ENCODE assay signal across 14 mouse cellular contexts in genomic region chr16:94254415-94254891, GRCm38 (mm10). TPM values are rescaled to one million over a fixed set of nuclear protein-coding genes. Genes with fewer than 3 reads are reported as not detected.
DNase-seq lines count a peak whose midpoint lies in the region; ATAC-seq lines count a peak whose summit lies in the region.
"Had no signal": no experiment of that assay in that cellular context is flagged by ENCODE, and none has a peak within 500 bp of the region (broad histone marks: within the 10 kb centered on the region; RNA-seq: fewer than 3 reads in every experiment).

No protein-coding gene starts in this region.

- no peaks in the 10 kb centered on the region for H3K9me3 ChIP-seq in embryonic facial prominence, embryonic 12.5 days
- no peaks in the 10 kb centered on the region for H3K9me3 ChIP-seq in stomach, embryonic 16.5 days (replicated peaks; ENCODE audit: control insufficient read depth, low read length)
- no peaks in the 10 kb centered on the region for H3K9me3 ChIP-seq in kidney, embryonic 16.5 days (ENCODE audit: low read length)
- H3K9me3 ChIP-seq: liver, embryonic 15.5 days had no signal

- ATAC-seq in embryonic facial prominence, embryonic 12.5 days (ENCODE audit: insufficient number of reproducible peaks, insufficient read depth, low FRiP score, low TSS enrichment): no peak
- no peak for ATAC-seq in stomach, embryonic 16.5 days (ENCODE audit: insufficient read depth, low FRiP score)
- no peak for ATAC-seq in kidney, embryonic 16.5 days (ENCODE audit: low FRiP score, low TSS enrichment)
- ATAC-seq in megakaryocyte-erythroid progenitor cell, adult 5-6 weeks (replicated peaks; ENCODE audit: low FRiP score, low TSS enrichment, poor library complexity, severe bottlenecking): no peak

- H3K4me3 ChIP-seq in embryonic facial prominence, embryonic 12.5 days: no peak overlapping the region
- no peak overlapping the region for H3K4me3 ChIP-seq in stomach, embryonic 16.5 days (replicated peaks; ENCODE audit: low read length)
- H3K4me3 ChIP-seq in kidney, embryonic 16.5 days (ENCODE audit: low read length): no peak overlapping the region
- H3K4me3 ChIP-seq: liver, embryonic 15.5 days had no signal

- peak overlapping the region; percentile 86 for H3K27ac ChIP-seq in embryonic facial prominence, embryonic 12.5 days
- no peak overlapping the region for H3K27ac ChIP-seq in stomach, embryonic 16.5 days (ENCODE audit: low read length)
- H3K27ac ChIP-seq in kidney, embryonic 16.5 days (ENCODE audit: low read length): no peak overlapping the region
- H3K27ac ChIP-seq: liver, embryonic 15.5 days; macrophage had no signal

- H3K9ac ChIP-seq in embryonic facial prominence, embryonic 12.5 days: no peak overlapping the region
- H3K9ac ChIP-seq in stomach, embryonic 16.5 days (ENCODE audit: low read length): no peak overlapping the region
- H3K9ac ChIP-seq in kidney, embryonic 16.5 days (replicated peaks; ENCODE audit: low read length): no peak overlapping the region
- H3K9ac ChIP-seq: liver, embryonic 15.5 days had no signal

- peaks cover 37% of the 10 kb centered on the region for H3K4me1 ChIP-seq in embryonic facial prominence, embryonic 12.5 days
- no peaks in the 10 kb centered on the region for H3K4me1 ChIP-seq in stomach, embryonic 16.5 days (ENCODE audit: control insufficient read depth, insufficient read depth, low read length)
- peaks cover 8% of the 10 kb centered on the region; the same call in 1 of the 2 replicates for H3K4me1 ChIP-seq in kidney, embryonic 16.5 days (ENCODE audit: insufficient read depth, low read length)
- H3K4me1 ChIP-seq: liver, embryonic 15.5 days had no signal

- DNase-seq in heart, adult 11 months: peak; percentile 73
- no peak for DNase-seq in heart, adult 8-10 months (ENCODE audit: low spot score)
- DNase-seq in CD4-positive, CD25-positive, alpha-beta regulatory T cell, adult 2 months (ENCODE audit: low read depth, low spot score): peak; percentile 35
- no peak for DNase-seq in cerebellum, adult 8-10 months
- DNase-seq: B cell, adult 2 months; cerebellum, postnatal 25 days; kidney, adult 18-20 months; right cerebral cortex, postnatal 4 days had no signal

- no peaks in the 10 kb centered on the region for H3K36me3 ChIP-seq in embryonic facial prominence, embryonic 12.5 days
- no peaks in the 10 kb centered on the region for H3K36me3 ChIP-seq in stomach, embryonic 16.5 days (ENCODE audit: control insufficient read depth, insufficient read depth, low read length)
- no peaks in the 10 kb centered on the region for H3K36me3 ChIP-seq in kidney, embryonic 16.5 days (ENCODE audit: insufficient read depth, low read length)
- H3K36me3 ChIP-seq: liver, embryonic 15.5 days had no signal

- H3K27me3 ChIP-seq in embryonic facial prominence, embryonic 12.5 days: no peaks in the 10 kb centered on the region
- no peaks in the 10 kb centered on the region for H3K27me3 ChIP-seq in stomach, embryonic 16.5 days (ENCODE audit: control insufficient read depth, insufficient read depth, low read length)
- no peaks in the 10 kb centered on the region; the same call in 1 of the 2 replicates for H3K27me3 ChIP-seq in kidney, embryonic 16.5 days (ENCODE audit: insufficient read depth, low read length)
- H3K27me3 ChIP-seq: liver, embryonic 15.5 days had no signal

- H3K4me2 ChIP-seq in embryonic facial prominence, embryonic 12.5 days (replicated peaks): peak overlapping the region; percentile 7
- peak overlapping the region; percentile 3; the same call in 1 of the 2 replicates for H3K4me2 ChIP-seq in stomach, embryonic 16.5 days (ENCODE audit: low read depth, low read length)
- H3K4me2 ChIP-seq in kidney, embryonic 16.5 days (replicated peaks; ENCODE audit: low read depth, low read length): no peak overlapping the region
- H3K4me2 ChIP-seq: liver, embryonic 15.5 days had no signal

- 47% methylated on average over 12 of the region's 12 CpGs for WGBS in embryonic facial prominence, embryonic 12.5 days
- WGBS in stomach, embryonic 16.5 days: 65% methylated on average over 12 of the region's 12 CpGs
- 69% methylated on average over 12 of the region's 12 CpGs for WGBS in kidney, embryonic 16.5 days

RNA-seq across cellular contexts. Expression of gene Hlcs, which starts 58.9 kb away (rescaled TPM):
- total RNA-seq in heart, adult 8-10 months (2022): 10 to 100 TPM in 2 of 4 experiments, 1 to 10 TPM in 2; 6.1 to 10.7 (median 8.9) TPM
- 12.0 and 12.1 TPM in 2 replicates for polyA plus RNA-seq in embryonic facial prominence, embryonic 12.5 days (2016; fragmentation: Nextera tagmentation; extraction: Ambion mirVana)
- 10.2 and 10.3 TPM in 2 replicates for polyA plus RNA-seq in stomach, embryonic 16.5 days (2015; fragmentation: Nextera tagmentation; extraction: Ambion mirVana)
- polyA plus RNA-seq in kidney, embryonic 16.5 days (2015; fragmentation: Nextera tagmentation; extraction: Ambion mirVana): 8.9 and 10.5 TPM in 2 replicates
- total RNA-seq in megakaryocyte-erythroid progenitor cell, adult 5-6 weeks (2014; fragmentation: Nextera tagmentation): 5.6 and 5.9 TPM in 2 replicates
- total RNA-seq in megakaryocyte-erythroid progenitor cell, adult 5-6 weeks (2017): 7.0 and 26.9 TPM in 2 replicates

Comparison
In these comparisons a context has a peak if more than half of its experiments do, and no peak if none do; other contexts are left out.
1. DNase-seq: peak in heart, adult 11 months (single experiment) and CD4-positive, CD25-positive, alpha-beta regulatory T cell, adult 2 months (single experiment); none in heart, adult 8-10 months (single experiment) and cerebellum, adult 8-10 months (single experiment).